Mouse (Mus musculus) lung, adult 2 months (tissue): ENCODE measurements around the gene Cog4.

ENCODE experiments used
- CTCF ChIP-seq: fragments of 200-500 bp; IDR thresholded peaks from 2 replicates; pipeline ENCODE4 v1.5.1; 2011; ENCODE audit warnings: mild to moderate bottlenecking, low read length, control low read depth; ENCODE audit not compliant: insufficient read depth
- POLR2A ChIP-seq: fragments of 200-500 bp; IDR thresholded peaks from 2 replicates; pipeline ENCODE4 v1.6.1; 2011; ENCODE audit warnings: low read depth, mild to moderate bottlenecking, control low read depth, low read length, borderline replicate concordance; ENCODE audit errors: extremely low read depth

GRCm38 (mm10) chr8:110831956-110832355 lies 14.4 kb upstream of the Cog4 start:
- TF ChIP-seq CTCF (no peak), POLR2A (no peak)
